Mouse (Mus musculus) liver, embryonic 13.5 days (tissue): ENCODE results near the gene Trex2. TPM values are rescaled to one million over a fixed set of nuclear protein-coding genes. Genes with fewer than 3 reads are reported as not detected.
"Not testable (repeated sequence)": the region's sequence is repeated elsewhere in the genome, so short reads cannot be mapped to it uniquely, and the experiment has no call there.

Experiments used
- ATAC-seq: fragments of 200-750 bp; cut with Nextera tagmentation; 2 replicates; pipeline ENCODE4 v1.8.0; 2017; ENCODE audit warnings: low read depth, mild to moderate bottlenecking, moderate number of reproducible peaks, moderate library complexity
- DNase-seq: peaks from one replicate; pipeline ENCODE4 v3.0.0; 2022
- H3K27ac ChIP-seq: fragments of 300-500 bp; sonication (generic); 2 replicates; pipeline ENCODE4 v1.5.1; 2015; ENCODE audit warnings: moderate library complexity, mild to moderate bottlenecking, inconsistent platforms
- H3K27me3 ChIP-seq: fragments of 300-500 bp; sonication (generic); 2 replicates; pipeline ENCODE4 v1.6.1; 2015; ENCODE audit warnings: mild to moderate bottlenecking, inconsistent platforms
- H3K36me3 ChIP-seq: fragments of 300-500 bp; sonication (generic); 2 replicates; pipeline ENCODE4 v1.6.1; 2015; ENCODE audit warnings: mild to moderate bottlenecking, inconsistent platforms
- H3K4me1 ChIP-seq: fragments of 300-500 bp; sonication (generic); replicated peaks from 2 replicates; pipeline ENCODE4 v1.6.1; 2015; ENCODE audit warnings: inconsistent platforms
- H3K4me2 ChIP-seq: fragments of 300-500 bp; sonication (generic); 2 replicates; pipeline ENCODE4 v1.6.1; 2015; ENCODE audit warnings: inconsistent platforms, mild to moderate bottlenecking, moderate library complexity
- H3K4me3 ChIP-seq: fragments of 300-500 bp; sonication (generic); replicated peaks from 2 replicates; pipeline ENCODE4 v1.5.1; 2015; ENCODE audit warnings: mild to moderate bottlenecking, inconsistent platforms
- H3K9ac ChIP-seq: fragments of 300-500 bp; sonication (generic); 2 replicates; pipeline ENCODE4 v1.6.1; 2015; ENCODE audit warnings: mild to moderate bottlenecking, inconsistent platforms
- H3K9me3 ChIP-seq: fragments of 300-500 bp; sonication (generic); replicated peaks from 2 replicates; pipeline ENCODE4 v1.6.1; 2016; ENCODE audit warnings: inconsistent platforms
- WGBS: fragments of 180-500 bp; shearing (Covaris S2); methylation state at CpG from one replicate; pipeline ENCODE4 v1.1.7; 2015; ENCODE audit not compliant: insufficient replicate concordance; 5-methylcytosine and 5-hydroxymethylcytosine counted together
- polyA plus RNA-seq: library from polyadenylated mRNA; unstranded; fragments of >200 nt; fragmentation: Nextera tagmentation; extraction: Ambion mirVana; gene quantifications from 2 replicates; pipeline ENCODE4 v1.2.1, GENCODE M21; 2015

Gene Trex2
- polyA plus RNA-seq, 1 experiment from 2014 or later = not detected

- no peak for ATAC-seq
- H3K9ac ChIP-seq = no peak overlapping the region
- no peaks in the 10 kb centered on the region for H3K4me1 ChIP-seq
- DNase-seq = no peak
- H3K27me3 ChIP-seq = peaks cover 8% of the 10 kb centered on the region; the same call in 1 of the 2 replicates
- H3K27ac ChIP-seq = no peak overlapping the region
- no peak overlapping the region for H3K4me2 ChIP-seq
- H3K9me3 ChIP-seq = no peaks in the 10 kb centered on the region
- no peaks in the 10 kb centered on the region for H3K36me3 ChIP-seq
- WGBS = 15% methylated on average over 1 of the region's 1 CpGs
- no peak overlapping the region for H3K4me3 ChIP-seq
These were observed 22.4 kb downstream of the Trex2 start for GRCm38 (mm10) chrX:73412767-73413166.

GRCm38 (mm10) chrX:73410880-73411517, 24.1 kb downstream of the Trex2 start, which contains the start of gene Zfp92:
Gene Zfp92 (plus strand): TSS chrX:73411096.
- no peak within 1 kb of the TSS for H3K9ac ChIP-seq
- DNase-seq = no peak

GRCm38 (mm10) chrX:73401616-73402015, 33.5 kb downstream of the Trex2 start:
- 78% methylated on average over 12 of the region's 12 CpGs for WGBS
- Histone ChIP-seq H3K4me3 (no peak overlapping the region), H3K27ac (no peak overlapping the region), H3K4me1 (no peaks in the 10 kb centered on the region), H3K9me3 (no peaks in the 10 kb centered on the region), H3K27me3 (no peaks in the 10 kb centered on the region), H3K9ac (no peak overlapping the region), H3K36me3 (no peaks in the 10 kb centered on the region), H3K4me2 (no peak overlapping the region)
- DNase-seq (no peak), ATAC-seq (no peak)

More at GRCm38 (mm10) chrX:73410880-73411517, 24.1 kb downstream of the Trex2 start, which contains the start of gene Zfp92:
- no peak for ATAC-seq
- Histone ChIP-seq H3K27ac (no peak within 1 kb of the TSS), H3K4me1 (no peaks in the 10 kb centered on the region), H3K4me3 (0 out of 2 replicates have a peak within 1 kb of the TSS, but pooled peaks have one; percentile 11), H3K4me2 (peak within 1 kb of the TSS; percentile 38), H3K9me3 (no peaks in the 10 kb centered on the region), H3K36me3 (no peaks in the 10 kb centered on the region), H3K27me3 (peaks cover 8% of the 10 kb centered on the region; the same call in 1 of the 2 replicates)
- 13% methylated on average over 20 of the region's 20 CpGs for WGBS

- WGBS = 75% methylated on average over 20 of the region's 20 CpGs
- Histone ChIP-seq H3K36me3 (no peaks in the 10 kb centered on the region), H3K4me3 (no peak overlapping the region), H3K27me3 (no peaks in the 10 kb centered on the region), H3K9me3 (no peaks in the 10 kb centered on the region), H3K9ac (no peak overlapping the region), H3K27ac (no peak overlapping the region), H3K4me2 (no peak overlapping the region), H3K4me1 (no peaks in the 10 kb centered on the region)
- ATAC-seq (no peak), DNase-seq (no peak)
These were observed 34.2 kb downstream of the Trex2 start for GRCm38 (mm10) chrX:73400951-73401350.

- H3K27me3 ChIP-seq, H3K4me2 ChIP-seq, H3K36me3 ChIP-seq, H3K4me1 ChIP-seq, DNase-seq, ATAC-seq, H3K4me3 ChIP-seq, H3K9ac ChIP-seq, H3K9me3 ChIP-seq, H3K27ac ChIP-seq: not testable (repeated sequence)
- 67% methylated on average over 2 of the region's 2 CpGs for WGBS
These were observed 36.5 kb downstream of the Trex2 start, which contains the start of gene Gm18336 for GRCm38 (mm10) chrX:73398636-73399035. Gene Gm18336 (minus strand): TSS chrX:73398736.

GRCm38 (mm10) chrX:73396446-73396845, 38.7 kb downstream of the Trex2 start:
- Histone ChIP-seq H3K36me3 (no peaks in the 10 kb centered on the region), H3K27ac (no peak overlapping the region), H3K27me3 (no peaks in the 10 kb centered on the region), H3K4me3 (no peak overlapping the region), H3K4me1 (no peaks in the 10 kb centered on the region), H3K4me2 (no peak overlapping the region), H3K9ac (no peak overlapping the region), H3K9me3 (no peaks in the 10 kb centered on the region)
- no peak for ATAC-seq
- 60% methylated on average over 1 of the region's 1 CpGs for WGBS
- DNase-seq = no peak

GRCm38 (mm10) chrX:73391481-73391880, 43.7 kb downstream of the Trex2 start:
- H3K4me2 ChIP-seq = no peak overlapping the region
- no peak for DNase-seq
- no peak overlapping the region for H3K9ac ChIP-seq
- H3K4me3 ChIP-seq = no peak overlapping the region
- no peak overlapping the region for H3K27ac ChIP-seq
- no peaks in the 10 kb centered on the region for H3K9me3 ChIP-seq
- H3K4me1 ChIP-seq = no peaks in the 10 kb centered on the region
- WGBS = 64% methylated on average over 4 of the region's 4 CpGs
- H3K36me3 ChIP-seq = no peaks in the 10 kb centered on the region
- H3K27me3 ChIP-seq = no peaks in the 10 kb centered on the region
- ATAC-seq = no peak

- no peaks in the 10 kb centered on the region for H3K9me3 ChIP-seq
- H3K36me3 ChIP-seq = no peaks in the 10 kb centered on the region
- no peak overlapping the region for H3K27ac ChIP-seq
- no peak overlapping the region for H3K4me2 ChIP-seq
- DNase-seq = no peak
- 7% methylated on average over 1 of the region's 1 CpGs for WGBS
- no peak overlapping the region for H3K4me3 ChIP-seq
- H3K4me1 ChIP-seq = no peaks in the 10 kb centered on the region
- ATAC-seq = no peak
- no peaks in the 10 kb centered on the region for H3K27me3 ChIP-seq
- no peak overlapping the region for H3K9ac ChIP-seq
These were observed 50.2 kb downstream of the Trex2 start for GRCm38 (mm10) chrX:73384924-73385323.

- Histone ChIP-seq H3K4me1 (no peaks in the 10 kb centered on the region), H3K27ac (no peak overlapping the region), H3K9ac (no peak overlapping the region), H3K4me2 (no peak overlapping the region), H3K4me3 (no peak overlapping the region), H3K9me3 (no peaks in the 10 kb centered on the region), H3K36me3 (no peaks in the 10 kb centered on the region), H3K27me3 (no peaks in the 10 kb centered on the region)
- 60% methylated on average over 6 of the region's 6 CpGs for WGBS
- ATAC-seq (no peak), DNase-seq (no peak)
These were observed 50.7 kb downstream of the Trex2 start for GRCm38 (mm10) chrX:73384419-73384818.

Other genes starting within 250 kb of the Trex2 start
- 2.2 and 2.6 TPM in 2 replicates for gene Xlr3b, start 243.1 kb downstream of the Trex2 start, polyA plus RNA-seq
- 1.6 and 2.3 TPM in 2 replicates for gene Xlr4b, start 221.0 kb downstream of the Trex2 start, polyA plus RNA-seq
- gene F8a, start 207.1 kb downstream of the Trex2 start, polyA plus RNA-seq = 3.3 and 3.8 TPM in 2 replicates
- 0.48 and 0.60 TPM in 2 replicates for gene Xlr4c, start 192.2 kb downstream of the Trex2 start, polyA plus RNA-seq
- not detected in 2 replicates for gene Xlr3c, start 170.0 kb downstream of the Trex2 start, polyA plus RNA-seq
- gene Xlr5a, start 142.4 kb downstream of the Trex2 start, polyA plus RNA-seq = not detected in 2 replicates
- not detected in 2 replicates for gene Xlr5c, start 142.4 kb downstream of the Trex2 start, polyA plus RNA-seq
- not detected in 2 replicates for gene Gm45015, start 98.5 kb downstream of the Trex2 start, polyA plus RNA-seq
- 1.8 and 2.9 TPM in 2 replicates for gene Zfp275, start 92.7 kb downstream of the Trex2 start, polyA plus RNA-seq
- gene Gm18336, start 36.6 kb downstream of the Trex2 start, polyA plus RNA-seq = not detected in 2 replicates
- not detected in 2 replicates for gene Zfp92, start 24.2 kb downstream of the Trex2 start, polyA plus RNA-seq
- 50.6 and 51.9 TPM in 2 replicates for gene Haus7, start 23.7 kb upstream of the Trex2 start, polyA plus RNA-seq
- gene Bgn, start 48.3 kb upstream of the Trex2 start, polyA plus RNA-seq = 7.1 and 10.6 TPM in 2 replicates
- gene Atp2b3, start 67.7 kb upstream of the Trex2 start, polyA plus RNA-seq = 0.03 TPM in 2 replicates
- gene Dusp9, start 204.1 kb upstream of the Trex2 start, polyA plus RNA-seq = 36.2 and 36.4 TPM in 2 replicates
- 1.1 and 1.2 TPM in 2 replicates for gene Pnck, start 224.8 kb upstream of the Trex2 start, polyA plus RNA-seq
- 0.38 and 0.41 TPM in 2 replicates for gene Slc6a8, start 237.8 kb upstream of the Trex2 start, polyA plus RNA-seq